Mouse (Mus musculus): ENCODE data around the gene Ptprt. TPM values are rescaled to one million over a fixed set of nuclear protein-coding genes. Genes with fewer than 3 reads are reported as not detected.

The Ptprt gene
- polyA plus RNA-seq, 1 experiment from 2014 or later: 0.05 TPM

GRCm38 (mm10) chr2:162661733-162662132 lies 786 bp upstream of the Ptprt start:
- Histone ChIP-seq H3K4me1 (ENCODE audit: control insufficient read depth, low read depth, low read length) (no peaks in the 10 kb centered on the region), H3K27me3 (ENCODE audit: control insufficient read depth, insufficient read depth, low read depth, low read length) (peaks cover 46% of the 10 kb centered on the region), H3K4me2 (ENCODE audit: low read depth, low read length) (no peak overlapping the region), H3K36me3 (ENCODE audit: control insufficient read depth, insufficient read depth) (no peaks in the 10 kb centered on the region), H3K4me3 (ENCODE audit: low read depth, low read length) (no peak overlapping the region), H3K9me3 (replicated peaks; ENCODE audit: control insufficient read depth, low read length) (no peaks in the 10 kb centered on the region), H3K27ac (ENCODE audit: low read length) (no peak overlapping the region), H3K9ac (ENCODE audit: low read depth, low read length) (no peak overlapping the region)
- no peak for ATAC-seq (ENCODE audit: low read depth)
- WGBS (ENCODE audit: insufficient replicate concordance): 13% methylated on average over 4 of the region's 4 CpGs

- no peak for ATAC-seq (ENCODE audit: low read depth)
Observed at GRCm38 (mm10) chr2:162660231-162660940, 561 bp downstream of the Ptprt start.

GRCm38 (mm10) chr2:162658997-162659396 lies 1.9 kb downstream of the Ptprt start:
- H3K9ac ChIP-seq (ENCODE audit: low read depth, low read length): no peak overlapping the region
- peak overlapping the region; percentile 27; the same call in 1 of the 2 replicates for H3K4me2 ChIP-seq (ENCODE audit: low read depth, low read length)
- no peak overlapping the region for H3K4me3 ChIP-seq (ENCODE audit: low read depth, low read length)
- H3K27me3 ChIP-seq (ENCODE audit: control insufficient read depth, insufficient read depth, low read depth, low read length): peaks cover 46% of the 10 kb centered on the region
- no peaks in the 10 kb centered on the region for H3K36me3 ChIP-seq (ENCODE audit: control insufficient read depth, insufficient read depth)
- H3K27ac ChIP-seq (ENCODE audit: low read length): no peak overlapping the region
- no peaks in the 10 kb centered on the region for H3K4me1 ChIP-seq (ENCODE audit: control insufficient read depth, low read depth, low read length)
- no peaks in the 10 kb centered on the region for H3K9me3 ChIP-seq (replicated peaks; ENCODE audit: control insufficient read depth, low read length)
- WGBS (ENCODE audit: insufficient replicate concordance): under 1% methylated on average over 18 of the region's 18 CpGs
- ATAC-seq (ENCODE audit: low read depth): no peak

More at GRCm38 (mm10) chr2:162660231-162660940, 561 bp downstream of the Ptprt start:
- no peak overlapping the region for H3K9ac ChIP-seq (ENCODE audit: low read depth, low read length)
- H3K4me3 ChIP-seq (ENCODE audit: low read depth, low read length): peak overlapping the region; percentile 21; the same call in 1 of the 2 replicates
- H3K36me3 ChIP-seq (ENCODE audit: control insufficient read depth, insufficient read depth): no peaks in the 10 kb centered on the region
- no peaks in the 10 kb centered on the region for H3K4me1 ChIP-seq (ENCODE audit: control insufficient read depth, low read depth, low read length)
- H3K9me3 ChIP-seq (replicated peaks; ENCODE audit: control insufficient read depth, low read length): no peaks in the 10 kb centered on the region
- peaks cover 46% of the 10 kb centered on the region for H3K27me3 ChIP-seq (ENCODE audit: control insufficient read depth, insufficient read depth, low read depth, low read length)
- H3K27ac ChIP-seq (ENCODE audit: low read length): no peak overlapping the region
- peak overlapping the region; percentile 34; the same call in 1 of the 2 replicates for H3K4me2 ChIP-seq (ENCODE audit: low read depth, low read length)
- WGBS (ENCODE audit: insufficient replicate concordance): 3% methylated on average over 47 of the region's 57 CpGs

- Histone ChIP-seq H3K4me2 (ENCODE audit: low read depth, low read length) (no peak overlapping the region), H3K27ac (ENCODE audit: low read length) (no peak overlapping the region), H3K9ac (ENCODE audit: low read depth, low read length) (no peak overlapping the region), H3K27me3 (ENCODE audit: control insufficient read depth, insufficient read depth, low read depth, low read length) (peaks cover 43% of the 10 kb centered on the region), H3K9me3 (replicated peaks; ENCODE audit: control insufficient read depth, low read length) (no peaks in the 10 kb centered on the region), H3K4me1 (ENCODE audit: control insufficient read depth, low read depth, low read length) (no peaks in the 10 kb centered on the region), H3K36me3 (ENCODE audit: control insufficient read depth, insufficient read depth) (no peaks in the 10 kb centered on the region), H3K4me3 (ENCODE audit: low read depth, low read length) (no peak overlapping the region)
- no peak for ATAC-seq (ENCODE audit: low read depth)
- WGBS (ENCODE audit: insufficient replicate concordance): 48% methylated on average over 7 of the region's 7 CpGs
Observed at GRCm38 (mm10) chr2:162657541-162657940, 3.4 kb downstream of the Ptprt start.

GRCm38 (mm10) chr2:162654416-162654815 lies 6.5 kb downstream of the Ptprt start:
- no peak overlapping the region for H3K4me3 ChIP-seq (ENCODE audit: low read depth, low read length)
- no peaks in the 10 kb centered on the region for H3K4me1 ChIP-seq (ENCODE audit: control insufficient read depth, low read depth, low read length)
- H3K9ac ChIP-seq (ENCODE audit: low read depth, low read length): no peak overlapping the region
- peaks cover 12% of the 10 kb centered on the region for H3K27me3 ChIP-seq (ENCODE audit: control insufficient read depth, insufficient read depth, low read depth, low read length)
- no peaks in the 10 kb centered on the region for H3K36me3 ChIP-seq (ENCODE audit: control insufficient read depth, insufficient read depth)
- no peaks in the 10 kb centered on the region for H3K9me3 ChIP-seq (replicated peaks; ENCODE audit: control insufficient read depth, low read length)
- no peak for ATAC-seq (ENCODE audit: low read depth)
- no peak overlapping the region for H3K27ac ChIP-seq (ENCODE audit: low read length)
- no peak overlapping the region for H3K4me2 ChIP-seq (ENCODE audit: low read depth, low read length)
- 70% methylated on average over 4 of the region's 4 CpGs for WGBS (ENCODE audit: insufficient replicate concordance)

GRCm38 (mm10) chr2:162638676-162639075 lies 22.3 kb downstream of the Ptprt start:
- H3K4me3 ChIP-seq (ENCODE audit: low read depth, low read length): no peak overlapping the region
- 60% methylated on average over 4 of the region's 4 CpGs for WGBS (ENCODE audit: insufficient replicate concordance)
- H3K4me1 ChIP-seq (ENCODE audit: control insufficient read depth, low read depth, low read length): no peaks in the 10 kb centered on the region
- no peak overlapping the region for H3K4me2 ChIP-seq (ENCODE audit: low read depth, low read length)
- no peaks in the 10 kb centered on the region for H3K36me3 ChIP-seq (ENCODE audit: control insufficient read depth, insufficient read depth)
- H3K27me3 ChIP-seq (ENCODE audit: control insufficient read depth, insufficient read depth, low read depth, low read length): no peaks in the 10 kb centered on the region
- no peaks in the 10 kb centered on the region for H3K9me3 ChIP-seq (replicated peaks; ENCODE audit: control insufficient read depth, low read length)
- ATAC-seq (ENCODE audit: low read depth): no peak
- H3K9ac ChIP-seq (ENCODE audit: low read depth, low read length): no peak overlapping the region
- H3K27ac ChIP-seq (ENCODE audit: low read length): no peak overlapping the region

GRCm38 (mm10) chr2:162637537-162637936 lies 23.4 kb downstream of the Ptprt start:
- Histone ChIP-seq H3K4me1 (ENCODE audit: control insufficient read depth, low read depth, low read length) (no peaks in the 10 kb centered on the region), H3K27ac (ENCODE audit: low read length) (no peak overlapping the region), H3K36me3 (ENCODE audit: control insufficient read depth, insufficient read depth) (no peaks in the 10 kb centered on the region), H3K4me3 (ENCODE audit: low read depth, low read length) (no peak overlapping the region), H3K9me3 (replicated peaks; ENCODE audit: control insufficient read depth, low read length) (no peaks in the 10 kb centered on the region), H3K27me3 (ENCODE audit: control insufficient read depth, insufficient read depth, low read depth, low read length) (no peaks in the 10 kb centered on the region), H3K4me2 (ENCODE audit: low read depth, low read length) (no peak overlapping the region), H3K9ac (ENCODE audit: low read depth, low read length) (no peak overlapping the region)
- WGBS (ENCODE audit: insufficient replicate concordance): 53% methylated on average over 1 of the region's 1 CpGs
- ATAC-seq (ENCODE audit: low read depth): no peak

GRCm38 (mm10) chr2:162636387-162637009 lies 24.4 kb downstream of the Ptprt start:
- WGBS (ENCODE audit: insufficient replicate concordance): 51% methylated on average over 9 of the region's 9 CpGs
- no peak overlapping the region for H3K27ac ChIP-seq (ENCODE audit: low read length)
- H3K4me3 ChIP-seq (ENCODE audit: low read depth, low read length): no peak overlapping the region
- H3K4me2 ChIP-seq (ENCODE audit: low read depth, low read length): no peak overlapping the region
- no peaks in the 10 kb centered on the region for H3K36me3 ChIP-seq (ENCODE audit: control insufficient read depth, insufficient read depth)
- no peaks in the 10 kb centered on the region for H3K4me1 ChIP-seq (ENCODE audit: control insufficient read depth, low read depth, low read length)
- no peak for ATAC-seq (ENCODE audit: low read depth)
- no peak overlapping the region for H3K9ac ChIP-seq (ENCODE audit: low read depth, low read length)
- no peaks in the 10 kb centered on the region for H3K9me3 ChIP-seq (replicated peaks; ENCODE audit: control insufficient read depth, low read length)
- no peaks in the 10 kb centered on the region for H3K27me3 ChIP-seq (ENCODE audit: control insufficient read depth, insufficient read depth, low read depth, low read length)

GRCm38 (mm10) chr2:162634901-162635300 lies 26.0 kb downstream of the Ptprt start:
- no peaks in the 10 kb centered on the region for H3K4me1 ChIP-seq (ENCODE audit: control insufficient read depth, low read depth, low read length)
- WGBS (ENCODE audit: insufficient replicate concordance): 56% methylated on average over 5 of the region's 5 CpGs
- no peak overlapping the region for H3K27ac ChIP-seq (ENCODE audit: low read length)
- no peaks in the 10 kb centered on the region for H3K27me3 ChIP-seq (ENCODE audit: control insufficient read depth, insufficient read depth, low read depth, low read length)
- no peak overlapping the region for H3K9ac ChIP-seq (ENCODE audit: low read depth, low read length)
- H3K4me2 ChIP-seq (ENCODE audit: low read depth, low read length): no peak overlapping the region
- H3K9me3 ChIP-seq (replicated peaks; ENCODE audit: control insufficient read depth, low read length): no peaks in the 10 kb centered on the region
- ATAC-seq (ENCODE audit: low read depth): no peak
- H3K4me3 ChIP-seq (ENCODE audit: low read depth, low read length): no peak overlapping the region
- H3K36me3 ChIP-seq (ENCODE audit: control insufficient read depth, insufficient read depth): no peaks in the 10 kb centered on the region

Data from liver, embryonic 16.5 days (tissue).